Mouse (Mus musculus) brain, embryonic 14.5 days (tissue): ENCODE data around the gene Phlda3. TPM values are rescaled to one million over a fixed set of nuclear protein-coding genes. Genes with fewer than 3 reads are reported as not detected.

Source experiments
- DNase-seq: peaks from one replicate; pipeline ENCODE4 v3.0.0-alpha.2; 2011; ENCODE audit warnings: low read depth
- CTCF ChIP-seq: fragments of 200-500 bp; IDR thresholded peaks from 2 replicates; pipeline ENCODE4 v1.5.1; 2012; ENCODE audit warnings: inconsistent platforms, mild to moderate bottlenecking, moderate library complexity, borderline replicate concordance; ENCODE audit not compliant: insufficient read depth, insufficient read length; ENCODE audit errors: extremely low read depth
- POLR2A ChIP-seq: fragments of 200-500 bp; IDR thresholded peaks from 2 replicates; pipeline ENCODE4 v1.6.1; 2012; ENCODE audit warnings: mild to moderate bottlenecking, inconsistent platforms, borderline replicate concordance; ENCODE audit not compliant: poor library complexity, insufficient read depth, insufficient read length, severe bottlenecking; ENCODE audit errors: extremely low read depth
- polyA plus RNA-seq: library from polyadenylated mRNA; depleted of rRNA; stranded (reverse); fragments of >200 nt; gene quantifications from 2 replicates; pipeline ENCODE4 v1.2.3, GENCODE M21; 2012

The Phlda3 gene
- polyA plus RNA-seq, 1 experiment = 20.1 TPM

DNA sequence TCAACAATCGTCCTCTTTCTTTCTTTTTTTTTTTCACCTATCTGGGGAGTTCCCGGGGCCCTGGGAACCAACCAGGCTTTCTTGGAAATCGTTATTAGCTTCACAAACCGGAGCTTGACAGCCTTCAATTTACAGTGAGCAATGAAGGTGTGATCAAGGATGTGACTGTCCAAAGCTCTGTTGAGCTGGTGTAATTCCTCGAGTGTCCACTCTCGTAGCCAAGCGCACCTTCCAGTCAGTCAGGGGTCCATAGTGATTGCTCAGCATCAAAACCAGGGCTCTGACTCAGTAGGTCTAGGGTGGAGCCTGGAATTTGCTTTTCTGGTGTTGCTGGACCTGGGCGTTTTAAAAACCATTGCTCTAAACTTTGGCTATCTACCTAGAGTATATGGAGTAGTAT, 5.7 kb upstream of the Phlda3 start:
- no peak for TF ChIP-seq POLR2A
- TF ChIP-seq CTCF = peak; percentile 21; the same call in 1 of the 2 replicates

DNA sequence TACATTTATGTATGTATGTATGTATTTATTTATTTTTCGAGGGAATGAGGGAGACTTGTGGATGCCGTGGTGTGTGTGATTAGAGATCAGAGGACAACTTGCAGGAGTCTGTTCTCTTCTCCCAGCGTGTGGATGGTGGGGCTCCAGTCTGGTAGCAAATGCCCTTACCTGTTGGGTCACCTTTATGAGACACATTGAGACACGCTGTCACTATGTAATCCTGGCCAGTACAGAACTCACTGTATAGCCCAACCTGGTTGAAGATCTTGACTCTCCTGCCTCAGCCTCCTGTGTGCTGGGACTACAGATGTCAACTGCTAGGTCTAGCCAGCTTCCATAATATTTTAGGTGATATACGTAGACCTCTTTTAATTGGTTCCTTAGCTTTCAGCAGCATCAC, 4.2 kb upstream of the Phlda3 start:
- TF ChIP-seq CTCF = no peak
- TF ChIP-seq POLR2A = no peak

More for the DNA sequence above, 5.7 kb upstream of the Phlda3 start:
- DNase-seq = no peak

DNA sequence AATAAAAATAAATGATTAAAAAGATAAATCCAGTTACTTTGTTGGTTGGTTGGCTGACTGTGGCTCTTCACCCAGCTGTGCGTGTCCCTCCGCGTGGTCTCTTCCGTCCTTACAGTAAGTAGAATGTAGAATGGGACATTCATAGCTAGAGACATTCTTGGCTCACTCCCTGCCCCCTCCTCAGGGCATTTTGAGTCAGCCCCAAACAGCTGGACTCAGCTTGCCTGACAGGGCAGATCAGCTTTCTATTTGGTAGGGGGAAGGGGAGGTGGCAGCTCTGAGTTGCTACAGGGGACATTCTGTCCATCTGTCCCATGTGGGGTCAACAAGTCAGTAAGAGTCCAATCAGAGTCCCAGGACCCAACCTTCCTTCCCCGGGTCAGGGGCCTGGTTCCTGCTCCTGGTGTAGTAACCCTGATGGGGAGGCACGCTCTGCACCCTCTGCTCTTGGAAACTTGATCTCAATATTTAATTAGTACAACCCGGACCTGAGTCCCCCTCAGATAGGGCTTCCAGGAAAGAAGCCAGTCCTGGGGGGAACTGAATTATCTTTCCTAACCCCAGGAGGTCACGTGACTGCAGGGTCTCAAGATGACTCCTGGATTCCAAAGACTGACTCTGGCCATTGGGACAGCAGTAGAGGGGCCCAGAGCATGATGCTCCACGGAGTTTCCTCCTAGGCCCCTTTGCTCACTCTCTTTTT, 2.3 kb upstream of the Phlda3 start:
- no peak for TF ChIP-seq CTCF
- TF ChIP-seq POLR2A = no peak
- no peak for DNase-seq

More for the DNA sequence above, 4.2 kb upstream of the Phlda3 start:
- no peak for DNase-seq

DNA sequence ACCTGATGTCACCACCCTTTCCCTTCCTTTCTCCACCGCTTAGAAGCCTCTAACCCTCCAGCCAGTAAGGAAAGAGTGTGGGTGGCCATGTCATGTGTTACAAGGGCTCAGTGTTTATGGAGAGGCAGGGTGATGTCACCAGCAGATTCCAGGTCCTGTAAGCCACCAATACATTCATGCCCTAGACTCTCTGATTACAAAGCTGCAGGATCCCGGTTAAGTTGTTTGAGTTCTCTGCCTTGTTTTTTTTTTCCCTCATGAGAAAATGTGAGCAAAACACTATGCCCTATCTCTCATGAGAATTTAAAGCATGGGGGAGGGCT, 1.8 kb upstream of the Phlda3 start:
- DNase-seq = no peak
- TF ChIP-seq POLR2A (no peak), CTCF (no peak)

DNA sequence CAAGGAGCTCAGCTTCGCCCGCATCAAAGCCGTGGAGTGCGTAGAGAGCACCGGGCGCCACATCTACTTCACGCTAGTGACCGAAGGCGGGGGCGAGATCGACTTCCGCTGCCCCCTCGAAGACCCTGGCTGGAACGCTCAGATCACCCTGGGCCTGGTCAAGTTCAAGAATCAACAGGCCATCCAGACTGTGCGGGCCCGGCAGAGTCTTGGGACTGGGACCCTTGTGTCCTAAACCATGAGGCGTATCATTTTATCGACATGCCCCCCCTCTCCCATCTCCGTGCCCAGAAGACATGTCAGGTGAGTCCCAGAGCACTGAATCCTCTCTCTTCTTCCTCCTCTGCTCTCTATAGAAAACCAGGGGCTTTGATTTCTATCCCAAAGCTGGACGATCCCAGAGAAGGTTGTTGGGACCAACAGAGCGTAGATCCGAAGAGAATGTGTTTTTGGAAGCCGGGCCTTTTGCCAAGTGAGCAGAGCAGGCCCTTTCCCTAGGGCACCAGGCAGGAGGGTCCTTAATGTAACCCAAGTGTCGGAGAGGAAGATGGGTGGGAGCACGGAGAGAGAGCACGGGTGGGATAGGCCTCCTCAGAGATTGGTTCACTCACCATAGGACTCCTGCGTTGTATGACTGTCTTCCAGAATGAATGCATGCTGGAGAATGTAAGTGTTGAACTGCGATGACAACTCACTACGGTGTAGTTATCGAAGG, 830 bp downstream of the Phlda3 start:
- peak; percentile 15 for DNase-seq
- no peak for TF ChIP-seq CTCF
- TF ChIP-seq POLR2A = no peak

DNA sequence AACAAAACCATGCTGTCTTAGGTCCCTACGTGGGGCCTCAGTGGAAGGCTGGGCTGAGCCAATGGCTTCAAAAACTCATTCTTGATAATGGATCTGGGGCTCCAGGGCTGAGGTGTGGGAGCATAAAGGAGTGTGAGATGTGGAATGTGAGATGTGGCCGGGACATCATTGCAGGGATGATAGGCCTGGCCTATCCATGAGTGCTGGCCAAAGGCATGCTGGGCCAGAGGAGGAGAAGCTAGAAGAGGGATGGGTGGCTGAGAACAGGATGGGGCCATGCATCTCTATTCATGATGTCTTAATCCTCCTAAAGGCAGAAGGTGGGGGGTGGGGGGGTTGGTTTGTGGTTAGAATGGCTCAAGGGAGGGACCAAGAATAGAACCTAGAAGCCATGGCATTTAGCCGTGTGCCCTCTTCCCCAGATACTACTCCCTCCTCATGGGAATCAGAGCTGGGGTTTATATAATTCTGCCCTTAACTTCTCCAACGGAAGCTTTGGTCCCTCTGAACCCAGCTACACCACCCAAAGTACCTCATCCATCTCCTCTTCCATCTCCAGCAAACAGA, 1.5 kb downstream of the Phlda3 start:
- no peak for TF ChIP-seq POLR2A
- TF ChIP-seq CTCF = no peak
- no peak for DNase-seq

DNA sequence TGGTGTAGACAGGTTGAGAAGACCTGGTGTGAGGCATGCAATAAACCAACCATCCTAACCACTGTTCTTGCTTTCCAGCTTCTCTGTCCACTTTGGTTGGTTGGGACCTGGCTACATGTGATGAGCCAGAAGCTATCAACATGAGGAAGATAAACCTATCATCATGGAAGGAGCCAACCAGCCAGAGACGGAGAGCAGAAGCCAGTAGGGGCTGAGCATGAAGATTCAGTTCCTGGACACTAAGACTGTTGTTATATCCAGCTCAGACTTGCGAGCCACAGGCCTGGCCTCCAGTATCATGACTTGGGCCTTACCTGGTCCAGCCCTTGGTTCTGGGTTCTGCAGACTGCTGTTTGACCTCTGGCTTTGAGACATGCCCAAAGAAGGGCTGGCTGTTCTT, 2.5 kb downstream of the Phlda3 start:
- no peak for DNase-seq
- TF ChIP-seq CTCF = no peak
- no peak for TF ChIP-seq POLR2A

DNA sequence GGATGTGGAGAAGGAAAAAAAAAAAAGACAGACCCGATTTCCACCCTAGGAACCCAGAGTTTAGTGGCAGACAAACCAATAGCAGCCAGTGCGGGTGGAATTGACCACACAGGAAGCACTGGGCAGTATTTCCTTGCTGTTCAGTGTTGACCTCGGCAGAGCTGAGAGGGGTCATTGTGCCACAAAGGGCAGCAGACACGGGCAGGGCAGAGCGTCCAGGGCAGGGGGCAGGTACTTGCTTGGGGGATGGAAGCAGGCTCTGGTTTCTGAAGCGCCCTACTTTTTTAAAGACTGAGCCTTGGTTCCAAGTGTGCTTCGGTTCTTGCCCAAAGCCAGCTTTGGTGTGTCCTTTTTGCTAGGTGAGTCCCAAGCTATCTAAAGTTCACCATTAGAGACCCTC, 4.3 kb downstream of the Phlda3 start:
- no peak for TF ChIP-seq POLR2A
- no peak for TF ChIP-seq CTCF

DNA sequence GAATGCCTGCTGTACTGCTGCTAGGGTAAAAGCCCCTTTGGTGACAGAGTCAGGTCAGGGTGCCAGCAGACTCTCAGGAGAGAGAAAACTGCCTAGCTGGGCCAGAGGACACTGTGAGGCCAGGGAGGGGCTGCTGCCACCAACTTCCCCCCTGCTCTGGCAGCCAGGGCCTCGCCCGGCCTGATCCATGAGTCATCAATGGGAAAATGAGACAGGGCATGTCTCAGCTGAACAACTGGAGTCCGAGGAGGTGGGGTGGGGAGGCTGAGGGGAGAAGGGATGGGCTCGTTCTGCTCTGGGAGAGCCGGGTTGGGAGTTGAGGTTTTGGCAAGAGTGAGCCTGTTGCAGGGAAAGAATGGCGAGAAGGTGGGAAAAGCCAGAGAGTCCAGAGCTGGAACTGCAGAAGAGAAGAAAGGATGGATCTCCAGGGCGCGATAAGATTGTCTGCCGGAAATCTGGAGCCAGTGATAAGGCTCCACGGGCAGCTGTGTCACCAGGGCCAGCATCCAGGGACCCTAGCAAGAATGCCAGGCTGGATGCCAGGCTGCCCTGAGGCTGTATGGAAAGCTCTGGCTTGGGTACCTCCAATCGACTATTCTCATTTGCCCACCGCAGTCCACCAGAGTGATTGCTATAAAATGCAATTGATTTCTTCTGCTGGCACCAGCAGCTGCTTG, 5.1 kb downstream of the Phlda3 start:
- TF ChIP-seq POLR2A (no peak), CTCF (no peak)
- DNase-seq = peak; percentile 42

More for the DNA sequence above, 4.3 kb downstream of the Phlda3 start:
- no peak for DNase-seq

DNA sequence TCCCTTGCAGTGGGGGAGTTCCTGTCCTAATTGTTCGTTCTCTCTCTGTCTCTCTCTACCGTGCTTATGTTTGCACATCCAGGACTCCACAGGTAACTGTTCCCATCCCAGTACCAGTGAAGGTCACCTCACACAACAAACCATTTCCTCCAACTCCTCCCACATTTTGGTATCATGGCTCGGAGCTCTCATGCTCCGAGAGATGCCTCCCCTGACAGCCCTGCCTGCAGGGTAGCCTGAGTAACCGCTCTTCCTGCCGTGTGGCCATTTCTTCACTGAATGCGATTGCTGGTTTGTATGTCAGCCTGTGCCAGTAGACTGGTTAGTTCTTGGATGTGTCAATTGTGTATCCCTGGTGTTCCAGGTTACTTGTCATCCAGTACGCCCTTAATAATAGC, 5.7 kb downstream of the Phlda3 start:
- no peak for DNase-seq
- no peak for TF ChIP-seq POLR2A
- no peak for TF ChIP-seq CTCF

DNA sequence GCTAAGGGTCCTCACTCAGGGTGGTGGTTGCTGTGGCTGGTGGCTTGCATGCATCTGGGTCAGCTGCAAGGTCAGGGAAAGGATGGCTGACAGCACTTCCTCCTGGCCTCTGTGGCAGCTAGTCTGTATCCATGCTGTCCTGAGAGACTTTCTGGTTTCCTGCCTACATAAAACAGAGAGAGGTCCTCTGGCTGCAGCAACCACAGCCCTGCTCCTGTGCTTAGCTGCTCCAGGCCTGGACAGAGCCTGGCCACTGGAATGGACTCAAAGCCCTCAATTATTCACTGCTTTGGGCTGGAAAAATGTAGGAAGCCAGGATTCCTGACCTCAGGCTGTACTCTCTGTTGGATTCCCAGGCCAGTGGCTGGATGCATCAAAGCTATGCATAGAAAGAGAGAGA, 10.7 kb downstream of the Phlda3 start:
- no peak for TF ChIP-seq POLR2A
- no peak for TF ChIP-seq CTCF
- no peak for DNase-seq
